Mouse (Mus musculus): ENCODE results near the gene Foxp1.

Foxp1 gene

GRCm38 (mm10) chr6:99522359-99523108 is at the start of gene Foxp1:
Gene Foxp1, minus strand, starts transcription at chr6:99522721.
- DNase-seq (ENCODE audit: low read depth in 1 of 2, low spot score in 2 of 2): peak; percentile 33 to 69

GRCm38 (mm10) chr6:99572071-99572470 is 49.5 kb upstream of the Foxp1 start:
- DNase-seq (ENCODE audit: low read depth in 1 of 2, low spot score in 2 of 2): no peak

GRCm38 (mm10) chr6:99566921-99567320 is 44.4 kb upstream of the Foxp1 start:
- no peak for DNase-seq (ENCODE audit: low read depth in 1 of 2, low spot score in 2 of 2)

- DNase-seq (ENCODE audit: low read depth in 1 of 2, low spot score in 2 of 2): no peak
Measured at GRCm38 (mm10) chr6:99564766-99565165, 42.2 kb upstream of the Foxp1 start.

GRCm38 (mm10) chr6:99556950-99557349 is 34.4 kb upstream of the Foxp1 start:
- no peak for DNase-seq (ENCODE audit: low read depth in 1 of 2, low spot score in 2 of 2)

- no peak for DNase-seq (ENCODE audit: low read depth in 1 of 2, low spot score in 2 of 2)
Measured at GRCm38 (mm10) chr6:99552816-99553215, 30.3 kb upstream of the Foxp1 start.

GRCm38 (mm10) chr6:99546416-99546815 is 23.9 kb upstream of the Foxp1 start:
- DNase-seq (ENCODE audit: low read depth in 1 of 2, low spot score in 2 of 2): no peak

GRCm38 (mm10) chr6:99545437-99545836 is 22.9 kb upstream of the Foxp1 start:
- DNase-seq (ENCODE audit: low read depth in 1 of 2, low spot score in 2 of 2): no peak

- no peak for DNase-seq (ENCODE audit: low read depth in 1 of 2, low spot score in 2 of 2)
Measured at GRCm38 (mm10) chr6:99541105-99541504, 18.6 kb upstream of the Foxp1 start.

- DNase-seq (ENCODE audit: low read depth in 1 of 2, low spot score in 2 of 2): no peak
Measured at GRCm38 (mm10) chr6:99540653-99541052, 18.1 kb upstream of the Foxp1 start.

- no peak for DNase-seq (ENCODE audit: low read depth in 1 of 2, low spot score in 2 of 2)
Measured at GRCm38 (mm10) chr6:99540146-99540545, 17.6 kb upstream of the Foxp1 start.

- no peak for DNase-seq (ENCODE audit: low read depth in 1 of 2, low spot score in 2 of 2)
Measured at GRCm38 (mm10) chr6:99538194-99538941, 15.8 kb upstream of the Foxp1 start.

- DNase-seq (ENCODE audit: low read depth in 1 of 2, low spot score in 2 of 2): no peak
Measured at GRCm38 (mm10) chr6:99534211-99534745, 11.8 kb upstream of the Foxp1 start.

- no peak for DNase-seq (ENCODE audit: low read depth in 1 of 2, low spot score in 2 of 2)
Measured at GRCm38 (mm10) chr6:99532458-99532857, 9.9 kb upstream of the Foxp1 start.

- no peak for DNase-seq (ENCODE audit: low read depth in 1 of 2, low spot score in 2 of 2)
Measured at GRCm38 (mm10) chr6:99528972-99529371, 6.5 kb upstream of the Foxp1 start.

GRCm38 (mm10) chr6:99527457-99528105 is 5.1 kb upstream of the Foxp1 start:
- DNase-seq (ENCODE audit: low read depth in 1 of 2, low spot score in 2 of 2): no peak

- DNase-seq (ENCODE audit: low read depth in 1 of 2, low spot score in 2 of 2): no peak
Measured at GRCm38 (mm10) chr6:99525351-99525750, 2.8 kb upstream of the Foxp1 start.

- DNase-seq (ENCODE audit: low read depth in 1 of 2, low spot score in 2 of 2): no peak
Measured at GRCm38 (mm10) chr6:99523679-99524370, 1.3 kb upstream of the Foxp1 start.

GRCm38 (mm10) chr6:99523109-99523632 is 650 bp upstream of the Foxp1 start:
- DNase-seq (ENCODE audit: low read depth in 1 of 2, low spot score in 2 of 2): peak; percentile 20 to 64

- DNase-seq (ENCODE audit: low read depth in 1 of 2, low spot score in 2 of 2): peak in 1 of 2 experiments; percentile 18
Measured at GRCm38 (mm10) chr6:99521641-99522358, 721 bp downstream of the Foxp1 start.

Measured in monocyte, adult 2 months (primary cell).